Mouse (Mus musculus): Measurements from ENCODE around the gene Dapp1.
"Not testable (repeated sequence)": the region's sequence is repeated elsewhere in the genome, so short reads cannot be mapped to it uniquely, and the experiment has no call there.

Dapp1 gene

DNA sequence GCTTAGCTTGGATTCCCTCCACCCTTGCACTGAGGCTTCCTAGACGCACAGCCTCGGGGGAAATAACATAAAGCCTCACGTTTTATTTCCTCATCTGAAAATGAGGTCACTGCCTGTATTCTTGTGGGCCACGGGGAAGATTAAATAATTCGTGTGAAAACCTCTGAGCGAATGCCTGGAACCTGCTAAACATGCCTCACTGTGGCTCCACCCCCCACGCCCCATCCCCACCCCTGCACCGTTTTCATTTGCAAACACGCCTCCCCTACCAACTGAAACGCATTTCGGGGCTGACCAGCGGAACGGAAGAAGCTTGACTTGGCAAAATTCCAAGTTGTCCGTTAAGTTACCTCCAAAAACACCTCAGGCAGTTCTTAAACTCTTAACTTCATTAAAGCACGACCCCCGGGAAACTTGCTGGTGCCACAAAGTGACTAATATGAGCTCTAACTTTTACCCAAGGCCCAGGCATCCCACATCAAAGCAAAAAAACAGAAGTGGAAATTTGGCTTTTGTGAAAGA lies 25.7 kb downstream of the Dapp1 start:
- DNase-seq (ENCODE audit: low spot score in 2 of 2) = no peak

DNA sequence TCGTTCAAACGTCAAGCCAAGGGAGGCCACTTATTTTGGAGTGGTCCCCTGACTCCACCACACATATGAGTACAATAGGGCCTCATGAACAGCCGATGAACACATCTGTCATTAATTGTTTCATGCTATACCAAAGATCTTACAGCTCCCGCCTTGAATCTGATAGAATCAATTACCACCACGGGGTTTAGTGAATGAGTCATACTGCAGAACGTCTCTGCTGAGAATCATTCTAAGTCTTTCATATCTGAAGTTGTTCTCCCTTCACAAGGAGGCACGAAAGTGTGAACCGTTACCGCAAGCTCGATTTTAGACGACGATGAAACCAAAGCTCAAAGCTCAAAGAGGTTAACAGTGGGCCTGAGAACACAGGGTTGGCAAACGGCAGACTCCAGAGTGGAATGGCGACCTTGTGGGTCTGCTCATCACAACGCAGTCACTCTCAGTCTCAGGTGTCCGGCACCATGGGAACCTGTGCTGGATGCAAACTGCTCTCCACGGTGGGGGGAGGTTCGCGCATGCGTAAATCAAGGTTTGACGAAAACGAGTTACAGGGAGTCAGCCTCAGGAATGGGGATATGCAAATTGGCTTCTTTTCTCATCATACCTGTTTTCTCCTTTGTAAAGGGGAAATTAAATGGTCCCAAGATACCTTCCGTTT lies 27.0 kb downstream of the Dapp1 start:
- DNase-seq (ENCODE audit: low spot score in 2 of 2) = no peak

DNA sequence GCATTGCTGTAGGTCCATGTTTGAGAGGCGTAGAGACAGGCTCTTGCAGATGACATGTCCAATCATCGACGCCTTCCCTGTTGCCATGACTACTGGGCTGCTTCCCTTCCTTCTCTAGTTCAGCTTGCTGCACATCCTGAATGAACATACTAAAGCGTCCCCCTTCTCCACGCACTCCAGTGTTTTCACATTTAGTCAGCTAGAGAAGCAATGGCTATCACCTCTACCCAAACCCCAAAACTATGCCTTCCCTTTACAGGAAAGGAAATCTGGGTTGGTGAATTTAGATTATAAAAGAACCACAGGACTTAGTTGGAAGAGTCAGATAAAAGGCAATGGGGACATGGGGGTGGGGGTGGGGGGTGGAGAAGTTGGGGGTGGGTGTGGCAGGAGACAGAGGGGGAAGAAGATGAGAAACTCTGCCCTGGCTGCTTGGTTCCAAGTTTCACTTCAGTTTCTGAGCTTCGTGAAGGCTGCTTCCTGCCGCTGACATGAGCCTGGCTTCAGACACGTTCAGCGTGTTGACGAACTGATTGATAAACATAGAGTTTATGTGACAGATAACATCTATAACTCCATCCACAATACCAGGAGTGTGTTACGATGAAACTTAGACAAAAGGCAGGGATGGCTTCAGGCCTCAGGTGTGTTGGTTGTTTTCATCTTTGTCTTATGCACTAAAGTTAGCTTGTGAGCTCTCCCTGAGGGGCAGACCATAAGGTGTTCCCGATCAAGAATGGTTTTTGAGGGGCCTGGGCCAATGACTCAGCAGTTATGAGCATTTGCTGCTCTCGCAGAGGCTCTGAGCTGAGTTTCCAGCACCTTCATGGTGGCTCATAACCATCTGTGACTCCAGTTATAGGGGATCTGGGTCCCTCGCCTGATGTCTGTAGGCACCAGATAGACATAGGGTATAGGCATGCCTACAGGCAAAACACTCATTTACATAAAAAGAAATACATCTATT lies 28.1 kb downstream of the Dapp1 start:
- peak in 1 of 2 experiments; percentile 44 for DNase-seq (ENCODE audit: low spot score in 2 of 2)

DNA sequence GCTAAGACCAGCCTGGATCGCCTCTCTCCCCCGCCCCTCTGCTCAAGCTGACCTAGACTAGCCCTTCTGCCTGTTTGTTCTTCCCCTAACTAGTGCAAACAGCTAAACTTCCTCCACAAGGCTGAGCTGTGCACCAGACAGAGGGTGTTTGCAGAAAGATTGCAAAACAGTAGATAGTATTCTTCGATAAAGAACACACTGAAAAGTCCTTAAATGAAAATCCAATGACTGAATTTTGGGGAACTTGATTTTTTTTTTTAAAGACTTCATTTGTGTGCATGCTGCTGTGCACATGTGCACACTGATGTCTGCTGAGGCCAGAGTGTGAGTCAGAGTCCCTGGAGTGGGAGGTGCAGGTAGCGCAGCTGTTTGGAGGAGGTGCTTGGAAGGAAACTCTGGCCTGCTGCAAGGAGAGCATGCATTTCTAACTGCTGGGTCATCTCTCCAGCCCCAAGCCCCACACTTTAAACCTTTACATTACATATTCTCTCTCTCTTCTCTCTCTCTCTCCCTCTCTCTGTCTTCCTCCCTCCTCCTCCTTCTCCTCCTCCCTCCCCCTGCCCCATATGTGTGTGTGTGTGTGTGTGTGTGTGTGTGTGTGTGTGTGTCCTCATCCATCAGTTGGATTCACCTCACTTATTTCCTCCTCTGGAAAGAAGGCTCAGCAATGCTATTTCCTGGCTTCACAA lies 29.0 kb downstream of the Dapp1 start:
- no peak for DNase-seq (ENCODE audit: low spot score in 2 of 2)

DNA sequence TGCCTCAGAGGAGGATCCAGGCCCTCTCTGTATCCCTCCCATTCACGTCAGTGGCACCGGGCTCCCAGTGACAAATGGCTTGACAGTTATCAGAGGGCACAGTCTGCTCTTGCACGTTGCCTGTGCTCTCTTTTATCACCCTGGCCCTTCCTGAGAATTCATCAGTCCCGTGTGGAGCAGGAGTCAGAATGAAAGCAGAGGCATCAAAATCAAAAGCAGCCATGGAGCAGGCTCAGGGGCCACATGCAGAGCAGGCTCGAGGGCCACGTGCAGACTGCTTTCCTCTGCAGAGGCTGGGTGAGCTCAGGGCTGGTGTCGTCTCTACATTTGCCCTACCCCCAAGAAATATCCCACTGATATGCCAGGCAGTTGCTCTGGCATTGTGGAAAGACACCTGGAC lies 29.5 kb downstream of the Dapp1 start:
- DNase-seq (ENCODE audit: low spot score in 2 of 2) = no peak

DNA sequence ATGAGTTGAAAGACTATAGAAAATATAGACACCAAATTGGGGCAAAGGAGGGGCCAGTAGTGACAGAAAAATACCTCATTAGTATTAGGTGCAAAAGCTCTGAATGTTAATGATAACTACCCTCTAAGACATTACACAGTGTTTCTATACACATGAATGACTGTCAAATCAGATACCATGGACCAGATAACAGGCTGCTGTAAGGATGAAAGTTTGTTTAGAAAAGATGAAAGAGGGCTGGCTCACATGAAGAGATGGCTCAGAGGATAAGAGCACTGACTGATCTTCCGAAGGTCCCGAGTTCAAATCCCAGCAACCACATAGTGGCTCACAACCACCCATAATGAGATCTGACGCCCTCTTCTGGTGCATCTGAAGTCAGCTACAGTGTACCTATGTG lies 30.0 kb downstream of the Dapp1 start:
- DNase-seq (ENCODE audit: low spot score in 2 of 2) = not testable (repeated sequence)

DNA sequence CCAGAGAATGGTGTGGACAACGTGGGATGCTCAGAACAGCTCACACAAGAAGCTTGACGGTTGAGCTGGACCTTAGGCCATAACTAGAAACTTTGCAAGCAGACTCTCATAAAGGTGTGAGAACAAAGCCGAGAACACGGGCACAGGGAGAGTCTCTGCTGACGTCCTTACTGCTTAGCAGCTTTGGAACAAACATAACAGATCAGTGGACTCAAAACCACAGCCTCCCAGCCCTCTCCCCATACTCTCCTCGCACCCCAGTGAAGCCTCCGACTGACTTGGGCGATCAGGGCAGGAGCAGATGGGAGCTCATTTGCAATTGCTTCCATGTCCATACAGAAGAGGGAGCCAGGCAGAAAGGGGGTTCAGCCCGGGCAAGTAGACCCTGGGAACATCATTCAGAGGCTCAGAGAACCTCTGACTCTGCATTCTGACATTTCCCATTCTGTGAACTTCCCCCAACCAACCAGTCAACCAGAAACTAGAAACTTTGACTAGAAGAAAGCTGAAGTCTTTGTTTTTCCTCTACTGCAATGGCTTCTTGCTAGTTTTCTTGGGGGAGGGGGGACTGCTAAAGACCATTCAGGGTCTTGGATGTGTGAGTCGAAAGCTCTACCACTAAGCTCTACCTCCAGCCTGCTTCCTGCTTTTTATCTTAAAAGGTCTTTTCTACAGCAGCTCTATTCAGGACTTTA lies 31.0 kb downstream of the Dapp1 start:
- no peak for DNase-seq (ENCODE audit: low spot score in 2 of 2)

DNA sequence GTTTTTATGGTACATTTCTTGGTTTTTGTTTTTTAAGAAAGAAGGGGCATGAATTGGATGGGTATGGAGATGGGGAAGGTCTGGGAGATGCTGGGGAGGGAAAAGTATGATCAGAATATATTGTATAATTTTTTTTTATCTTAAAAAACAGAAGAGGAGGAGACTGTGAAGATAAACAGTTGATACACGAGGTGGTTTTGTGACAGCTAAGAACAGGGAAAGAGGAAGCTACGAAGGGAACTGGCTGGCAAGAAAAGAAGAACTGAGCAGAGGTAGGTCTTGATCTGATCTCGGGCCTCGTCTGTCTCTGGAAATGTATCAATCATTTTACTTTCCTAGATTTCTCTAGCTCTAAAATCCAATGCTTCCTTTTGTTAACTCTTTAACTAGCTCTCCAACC lies 33.8 kb downstream of the Dapp1 start:
- no peak for DNase-seq (ENCODE audit: low spot score in 2 of 2)

DNA sequence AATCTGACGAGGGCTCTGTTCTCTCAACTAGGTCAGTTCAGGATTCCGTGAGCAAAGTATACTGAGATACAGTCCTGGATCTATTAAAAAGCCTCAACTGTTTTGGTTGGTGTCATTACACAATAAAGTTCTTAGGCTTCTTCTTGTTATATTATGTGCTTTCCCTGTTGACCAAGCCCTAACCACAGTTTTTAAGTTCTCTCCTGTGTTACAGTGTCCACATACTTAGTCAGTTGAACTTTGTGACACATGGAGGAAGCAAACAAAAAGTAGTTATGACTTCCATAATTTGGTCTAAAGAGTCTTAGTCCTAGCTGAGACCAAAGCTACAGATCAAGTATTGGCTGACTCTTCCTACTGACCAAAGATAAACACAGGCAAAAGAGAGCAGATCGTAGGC lies 34.5 kb downstream of the Dapp1 start:
- no peak for DNase-seq (ENCODE audit: low spot score in 2 of 2)

DNA sequence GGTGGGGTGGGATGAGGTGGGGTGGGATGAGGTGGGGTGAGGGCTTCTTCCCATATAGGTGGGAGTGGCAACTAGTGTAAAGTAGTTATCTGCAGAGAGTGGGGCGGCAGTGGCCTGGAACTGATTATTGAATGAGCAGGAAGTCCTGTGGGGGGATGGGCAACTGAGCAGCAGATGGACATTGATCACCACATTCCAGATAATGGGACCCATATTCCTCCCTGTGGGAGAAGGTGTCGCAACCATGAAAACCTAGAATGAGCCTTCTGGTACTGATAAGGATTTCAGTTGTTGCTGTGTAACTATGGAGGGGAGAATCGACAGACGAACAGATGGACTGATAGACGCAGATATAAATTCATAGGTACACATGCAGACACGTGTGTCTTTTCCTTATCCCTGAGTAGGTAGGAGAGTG lies 37.6 kb downstream of the Dapp1 start:
- no peak for DNase-seq (ENCODE audit: low spot score in 2 of 2)

DNA sequence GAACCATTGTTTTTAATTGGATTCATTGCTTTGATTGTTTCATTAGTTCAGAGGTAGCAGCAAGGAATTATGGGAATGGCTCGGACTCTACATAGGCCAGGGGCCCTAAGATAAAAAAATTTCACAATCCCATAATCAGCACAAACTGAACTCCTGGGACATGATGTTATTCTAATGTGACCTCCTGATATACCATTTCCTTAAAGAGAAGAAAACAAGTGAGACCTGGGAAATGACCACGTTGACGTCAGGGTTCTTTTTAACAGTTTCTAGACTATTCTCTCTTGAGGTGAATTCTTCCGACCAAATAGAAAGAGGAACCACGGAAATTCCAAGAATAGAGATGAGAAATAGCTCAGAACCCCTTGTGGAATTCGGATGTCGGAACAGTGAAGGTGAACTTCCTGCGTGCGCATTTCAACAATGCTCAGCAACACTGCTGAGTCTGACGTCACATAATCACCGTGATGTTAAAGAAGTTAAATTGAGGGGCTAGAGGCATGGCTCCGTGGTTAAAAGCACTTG lies 39.2 kb downstream of the Dapp1 start:
- no peak for DNase-seq (ENCODE audit: low spot score in 2 of 2)

DNA sequence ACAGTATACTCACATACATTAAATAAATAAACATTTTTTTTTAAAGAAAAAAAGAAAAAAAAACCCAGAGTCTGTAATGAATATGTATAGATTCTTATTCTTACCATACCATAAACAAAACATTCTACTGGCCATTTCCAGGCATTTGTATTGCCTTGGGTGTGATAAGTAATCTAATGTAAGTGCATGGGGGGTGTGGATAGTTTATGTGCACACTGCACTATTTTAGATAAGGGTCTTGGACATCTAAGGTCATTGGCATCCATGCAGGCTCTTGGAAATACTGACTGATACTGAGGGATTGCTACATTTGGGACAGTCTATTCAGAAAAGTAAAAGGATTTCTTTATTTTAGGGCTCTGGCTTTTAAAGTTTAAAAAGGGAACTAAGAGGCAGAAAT lies 39.8 kb downstream of the Dapp1 start:
- no peak for DNase-seq (ENCODE audit: low spot score in 2 of 2)

DNA sequence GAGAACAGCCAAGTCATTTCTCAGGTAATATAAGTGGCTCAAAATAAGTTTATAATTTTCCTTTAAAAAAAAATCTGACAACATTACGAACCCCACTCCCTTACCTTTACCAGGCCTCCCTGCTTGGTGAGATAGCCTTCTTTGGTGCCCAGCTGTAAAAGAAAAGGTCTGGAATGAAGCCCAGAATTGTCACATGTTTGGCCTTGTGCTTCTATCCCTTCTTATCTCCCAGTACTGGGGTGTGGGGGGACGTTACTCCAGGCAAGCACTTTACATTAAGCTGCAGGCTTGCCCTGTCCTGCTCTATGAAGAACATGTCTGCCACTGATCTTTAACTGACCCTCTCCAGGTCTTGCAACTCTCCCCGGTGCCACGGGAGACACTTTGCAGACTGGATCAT lies 40.6 kb downstream of the Dapp1 start:
- no peak for DNase-seq (ENCODE audit: low spot score in 2 of 2)

DNA sequence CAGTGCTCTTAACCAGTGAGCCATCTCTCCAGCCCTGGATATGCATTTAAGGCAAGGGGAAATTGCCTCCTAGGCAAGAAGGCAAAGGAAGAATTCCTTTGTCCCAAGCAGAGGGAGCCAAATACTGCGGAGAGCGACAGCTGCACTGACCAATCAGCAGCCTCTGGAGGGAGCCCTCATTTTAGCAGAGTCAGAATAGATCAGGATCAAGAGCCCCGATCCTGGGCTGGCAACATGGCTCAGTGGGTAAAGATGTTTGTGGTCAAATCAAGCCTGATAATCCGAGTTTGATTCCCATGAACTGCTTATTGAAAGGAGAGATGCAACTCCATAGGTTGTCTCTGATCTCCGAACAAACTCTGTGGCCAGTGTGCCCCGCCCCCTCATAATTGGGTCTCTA lies 42.7 kb downstream of the Dapp1 start:
- DNase-seq (ENCODE audit: low spot score in 2 of 2) = peak in 1 of 2 experiments; percentile 47

DNA sequence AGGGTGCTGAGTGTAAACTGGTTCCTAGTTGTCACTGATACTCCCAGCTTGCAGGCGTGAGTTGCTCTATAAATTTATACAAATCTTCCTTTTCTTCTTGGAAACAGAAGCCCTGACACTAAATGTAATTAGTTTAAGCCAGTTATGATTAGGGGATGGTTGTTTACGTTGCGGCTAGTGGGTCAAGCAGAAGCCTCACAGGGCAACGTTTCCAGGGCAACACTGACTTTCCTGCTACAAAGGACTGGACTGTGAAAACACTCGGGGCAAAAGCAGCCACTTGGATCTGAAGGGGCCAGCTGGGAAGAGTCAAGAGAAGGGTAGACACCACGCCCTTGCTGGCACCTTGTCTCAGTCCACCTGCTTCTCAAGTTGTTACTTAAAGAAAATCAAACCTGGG lies 44.8 kb downstream of the Dapp1 start:
- no peak for DNase-seq (ENCODE audit: low spot score in 2 of 2)

DNA sequence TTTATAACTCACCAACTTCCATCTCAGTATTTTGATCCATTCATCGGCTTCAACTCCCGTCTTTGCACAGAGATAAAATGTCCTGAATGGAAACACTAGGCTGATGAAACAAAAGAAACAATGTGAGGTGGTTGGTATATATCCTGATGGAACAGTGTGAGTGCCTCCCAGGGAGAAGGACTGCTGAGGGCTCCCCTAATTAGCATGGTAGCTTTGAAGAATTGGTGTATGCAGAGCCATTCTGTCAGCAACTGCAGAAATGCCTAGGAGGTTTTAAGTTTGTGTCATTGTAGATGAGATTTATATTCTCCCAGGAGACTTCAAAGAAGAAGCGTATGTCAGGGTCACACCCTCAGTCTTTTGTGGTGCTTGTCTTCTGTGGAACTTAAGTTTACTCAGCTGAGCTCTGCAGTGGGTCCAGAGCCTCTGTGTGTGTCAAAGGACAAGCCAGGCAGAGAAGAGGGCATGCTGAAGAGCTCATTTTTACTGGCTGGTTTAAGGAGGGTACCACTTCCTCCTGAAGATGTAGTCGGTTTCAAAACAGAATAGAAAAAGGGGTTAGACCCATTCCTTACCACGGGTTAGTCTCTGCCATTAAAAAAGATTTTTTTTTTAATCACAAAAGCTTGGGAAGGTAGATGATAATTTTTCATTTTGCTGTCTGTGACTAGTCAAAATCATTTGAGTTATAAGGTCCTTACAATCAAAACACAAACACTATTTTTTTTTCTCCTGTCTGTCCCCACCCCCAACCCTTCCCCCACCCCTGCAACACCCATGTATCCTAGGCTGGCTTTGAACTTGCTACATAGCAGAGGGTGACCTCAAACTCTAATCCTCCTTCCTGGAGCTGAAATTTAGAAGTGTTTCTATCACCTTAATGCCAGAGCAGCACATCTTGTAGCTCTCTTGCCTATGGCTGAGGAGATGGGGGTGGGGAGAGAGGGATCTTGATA lies 45.5 kb downstream of the Dapp1 start:
- no peak for DNase-seq (ENCODE audit: low spot score in 2 of 2)

DNA sequence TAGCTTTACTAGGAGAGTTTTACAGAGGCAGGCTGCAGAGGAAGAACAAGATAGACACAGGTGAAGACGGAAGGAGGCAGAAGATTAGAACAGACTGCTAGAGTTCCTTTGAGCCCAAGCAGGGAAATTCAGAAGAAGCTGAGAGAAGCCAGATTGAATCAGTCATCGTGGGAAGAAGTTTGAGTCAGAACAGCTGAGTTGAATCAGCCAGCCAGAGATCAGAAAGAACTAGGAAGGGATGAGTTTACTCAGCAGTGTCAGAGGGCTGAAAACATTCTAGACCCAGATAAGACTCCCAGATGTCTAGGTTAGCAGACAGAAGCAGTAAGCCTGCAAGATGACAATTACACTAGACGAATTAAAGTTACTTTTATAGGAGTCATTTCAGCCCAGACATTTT lies 47.4 kb downstream of the Dapp1 start:
- no peak for DNase-seq (ENCODE audit: low spot score in 2 of 2)

DNA sequence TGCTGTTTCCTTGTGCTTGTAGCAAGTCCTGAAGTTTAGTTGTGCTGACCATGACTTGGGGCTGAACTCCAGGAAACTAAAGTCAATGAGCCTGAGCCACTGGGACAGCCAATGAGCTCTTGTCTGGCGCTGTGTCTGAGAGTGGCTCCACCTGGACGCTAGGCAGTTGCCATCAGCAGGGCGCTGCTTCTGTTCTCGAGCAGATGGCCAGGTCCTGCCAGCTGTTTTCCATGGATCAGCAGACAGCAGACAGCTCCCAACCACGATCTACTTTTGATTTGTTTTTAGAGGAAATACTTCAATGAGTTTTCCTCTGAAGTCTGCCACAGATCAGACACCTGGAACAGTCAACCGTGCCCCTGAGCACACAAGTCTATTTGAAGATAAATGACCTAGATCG lies 48.6 kb downstream of the Dapp1 start:
- no peak for DNase-seq (ENCODE audit: low spot score in 2 of 2)

DNA sequence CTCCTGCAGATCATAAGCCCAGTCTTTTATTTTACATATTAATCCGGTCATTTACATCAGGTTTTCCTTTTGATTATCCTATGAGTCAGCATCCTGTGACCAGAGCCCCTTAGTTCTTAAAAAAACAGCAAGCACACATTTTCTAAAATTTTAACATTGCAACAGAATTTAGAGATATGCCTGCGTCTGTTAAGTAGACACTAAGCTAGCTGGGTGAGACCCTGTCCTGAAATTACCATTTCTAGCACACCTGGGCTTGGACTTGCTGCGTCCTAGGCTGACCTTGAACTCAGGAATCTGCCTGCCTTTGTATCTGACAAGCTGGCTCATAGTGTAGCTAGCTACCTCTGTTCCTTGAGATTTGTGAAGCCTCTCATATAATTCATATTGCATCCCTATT lies 51.4 kb downstream of the Dapp1 start:
- DNase-seq (ENCODE audit: low spot score in 2 of 2) = no peak

DNA sequence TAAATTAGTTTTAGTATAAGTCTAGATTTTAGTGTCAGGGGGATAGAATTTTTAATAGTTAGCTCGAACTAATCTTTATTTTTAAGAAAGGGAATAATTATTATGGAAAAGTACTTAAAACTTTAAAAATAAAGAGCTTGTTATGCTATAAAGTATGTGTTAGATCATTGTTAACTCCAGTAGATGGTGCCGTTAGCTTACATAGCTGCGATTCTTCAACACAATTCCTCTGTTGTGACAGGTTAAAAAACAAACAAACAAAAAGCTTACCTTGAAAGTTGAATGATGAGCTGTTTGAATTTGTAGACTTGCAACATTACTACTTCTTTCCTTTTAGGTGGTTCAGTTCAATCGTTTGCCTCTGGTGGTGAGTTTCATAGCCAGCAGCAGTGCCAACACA lies 54.3 kb downstream of the Dapp1 start:
- DNase-seq (ENCODE audit: low spot score in 2 of 2) = no peak

All from cerebellum, postnatal 4 days (tissue).